Mouse (Mus musculus): Measurements from ENCODE around the gene Mettl23. TPM values are rescaled to one million over a fixed set of nuclear protein-coding genes. Genes with fewer than 3 reads are reported as not detected.
"Not testable (repeated sequence)": the region's sequence is repeated elsewhere in the genome, so short reads cannot be mapped to it uniquely, and the experiment has no call there.

Gene Mettl23
- total and polyA plus RNA-seq, 2 experiments from 2014 or later: 32.2 to 47.4 TPM

DNA sequence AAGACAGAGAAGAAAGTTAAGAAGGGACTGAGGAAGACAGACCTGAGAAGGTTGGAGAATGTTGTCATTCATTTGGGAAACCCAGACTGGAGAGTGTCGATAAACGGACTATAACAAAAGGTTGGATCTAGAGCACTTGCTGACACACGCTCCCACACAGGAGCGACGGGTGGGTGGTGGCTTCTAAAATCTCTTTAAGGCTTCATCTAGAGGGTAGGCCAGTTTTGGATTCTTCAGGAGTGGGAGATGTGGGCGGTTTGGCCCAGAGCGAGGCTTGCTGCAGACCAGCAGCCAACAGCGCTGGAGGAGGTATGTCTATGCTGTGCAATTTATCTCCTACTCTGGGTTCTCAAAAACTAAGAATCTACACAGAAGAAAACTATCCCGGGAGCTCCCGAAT is 20.5 kb upstream of the Mettl23 start:
- ATAC-seq (ENCODE audit: low FRiP score) (no peak), DNase-seq (ENCODE audit: low spot score) (no peak)
- H3K9me3 ChIP-seq (ENCODE audit: low read length): no peaks in the 10 kb centered on the region
- H3K27me3 ChIP-seq (ENCODE audit: insufficient read depth, low read length): no peaks in the 10 kb centered on the region
- H3K36me3 ChIP-seq (ENCODE audit: insufficient read depth, low read length): no peaks in the 10 kb centered on the region
- H3K4me3 ChIP-seq (ENCODE audit: low read depth, low read length): no peak overlapping the region
- H3K4me2 ChIP-seq (ENCODE audit: low read depth, low read length, poor library complexity, severe bottlenecking): no peak overlapping the region
- no peak for TF ChIP-seq CTCF (IDR thresholded peaks at IDR 0.05)
- no peak overlapping the region for H3K27ac ChIP-seq (ENCODE audit: low read depth, low read length)
- 77% methylated on average over 10 of the region's 10 CpGs for WGBS
- H3K9ac ChIP-seq (replicated peaks; ENCODE audit: low read length, poor library complexity, severe bottlenecking): no peak overlapping the region
- peaks cover 2% of the 10 kb centered on the region; the same call in 1 of the 2 replicates for H3K4me1 ChIP-seq (ENCODE audit: insufficient read depth, low read length)

DNA sequence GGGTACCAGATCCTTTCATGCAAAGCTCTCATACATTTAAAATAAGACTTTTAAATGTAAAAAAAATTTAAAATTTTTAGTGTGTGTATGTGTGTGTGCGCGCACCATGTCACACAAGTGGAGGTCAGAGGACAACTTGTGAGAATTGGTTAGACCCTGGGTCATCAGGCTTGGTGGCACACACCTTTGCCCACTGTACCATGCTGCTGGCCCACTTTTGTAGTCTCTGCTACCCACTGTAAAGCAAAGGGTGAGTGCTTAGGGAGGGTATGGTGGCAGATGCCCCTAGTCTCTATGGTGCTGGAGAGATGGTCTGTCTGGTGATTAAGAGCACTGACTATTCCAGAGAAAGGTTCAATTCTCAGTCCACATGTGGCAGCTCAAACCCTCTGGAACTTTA is 19.8 kb upstream of the Mettl23 start:
- WGBS: 96% methylated on average over 2 of the region's 2 CpGs
- H3K9ac ChIP-seq (replicated peaks; ENCODE audit: low read length, poor library complexity, severe bottlenecking): no peak overlapping the region
- DNase-seq (ENCODE audit: low spot score) (no peak), ATAC-seq (ENCODE audit: low FRiP score) (no peak)
- H3K4me2 ChIP-seq (ENCODE audit: low read depth, low read length, poor library complexity, severe bottlenecking): no peak overlapping the region
- H3K4me3 ChIP-seq (ENCODE audit: low read depth, low read length): no peak overlapping the region
- H3K27ac ChIP-seq (ENCODE audit: low read depth, low read length): no peak overlapping the region
- peaks cover 3% of the 10 kb centered on the region; the same call in 1 of the 2 replicates for H3K4me1 ChIP-seq (ENCODE audit: insufficient read depth, low read length)
- TF ChIP-seq CTCF (IDR thresholded peaks at IDR 0.05): no peak
- no peaks in the 10 kb centered on the region for H3K9me3 ChIP-seq (ENCODE audit: low read length)
- no peaks in the 10 kb centered on the region for H3K36me3 ChIP-seq (ENCODE audit: insufficient read depth, low read length)
- no peaks in the 10 kb centered on the region for H3K27me3 ChIP-seq (ENCODE audit: insufficient read depth, low read length)

DNA sequence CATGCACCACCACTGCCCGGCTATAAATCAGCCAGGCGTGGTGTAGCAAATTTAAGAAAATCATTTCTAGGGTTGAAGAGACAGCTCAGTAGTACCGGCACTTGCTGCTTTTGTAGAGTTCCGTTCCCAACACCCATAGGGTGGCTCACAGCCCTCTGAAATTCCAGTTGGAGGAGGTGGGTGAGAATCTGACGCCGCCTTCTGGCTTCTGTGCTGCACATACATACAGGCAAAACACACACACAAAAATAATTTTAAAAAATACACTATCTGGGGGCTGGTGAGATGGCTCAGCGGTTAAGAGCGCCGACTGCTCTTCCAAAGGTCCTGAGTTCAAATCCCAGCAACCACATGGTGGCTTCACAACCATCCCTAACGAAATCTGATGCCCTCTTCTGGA is 19.2 kb upstream of the Mettl23 start:
- not testable (repeated sequence) for H3K4me1 ChIP-seq (ENCODE audit: insufficient read depth, low read length); H3K9me3 ChIP-seq (ENCODE audit: low read length); H3K27ac ChIP-seq (ENCODE audit: low read depth, low read length); H3K27me3 ChIP-seq (ENCODE audit: insufficient read depth, low read length); H3K9ac ChIP-seq (replicated peaks; ENCODE audit: low read length, poor library complexity, severe bottlenecking); H3K4me3 ChIP-seq (ENCODE audit: low read depth, low read length); H3K36me3 ChIP-seq (ENCODE audit: insufficient read depth, low read length); ATAC-seq (ENCODE audit: low FRiP score); H3K4me2 ChIP-seq (ENCODE audit: low read depth, low read length, poor library complexity, severe bottlenecking); DNase-seq (ENCODE audit: low spot score)
- 96% methylated on average over 10 of the region's 10 CpGs for WGBS

DNA sequence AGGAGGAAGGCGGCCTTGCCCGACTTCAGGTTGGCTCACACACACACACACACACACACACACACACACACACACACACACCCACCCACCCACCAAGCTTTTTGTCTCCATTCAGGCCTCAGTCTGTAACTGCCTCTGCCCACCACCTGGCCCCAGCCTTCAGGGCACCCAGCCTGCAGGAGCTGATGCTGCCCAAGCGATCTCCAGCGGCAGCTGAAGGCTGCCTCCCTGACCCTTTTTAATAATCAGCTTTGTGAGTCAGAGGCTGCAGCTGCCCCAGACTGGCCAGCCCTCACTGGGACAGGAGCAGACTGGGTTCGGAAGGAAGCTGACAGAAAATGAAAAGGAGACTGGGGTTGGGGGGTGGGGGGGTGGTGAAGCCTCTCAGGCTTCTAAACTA is 17.8 kb upstream of the Mettl23 start:
- Histone ChIP-seq H3K4me3 (ENCODE audit: low read depth, low read length) (no peak overlapping the region), H3K9ac (replicated peaks; ENCODE audit: low read length, poor library complexity, severe bottlenecking) (no peak overlapping the region), H3K27ac (ENCODE audit: low read depth, low read length) (no peak overlapping the region), H3K4me2 (ENCODE audit: low read depth, low read length, poor library complexity, severe bottlenecking) (no peak overlapping the region), H3K4me1 (ENCODE audit: insufficient read depth, low read length) (peaks cover 6% of the 10 kb centered on the region; the same call in 1 of the 2 replicates), H3K27me3 (ENCODE audit: insufficient read depth, low read length) (no peaks in the 10 kb centered on the region), H3K36me3 (ENCODE audit: insufficient read depth, low read length) (no peaks in the 10 kb centered on the region), H3K9me3 (ENCODE audit: low read length) (no peaks in the 10 kb centered on the region)
- no peak for DNase-seq (ENCODE audit: low spot score)
- TF ChIP-seq CTCF (IDR thresholded peaks at IDR 0.05): no peak
- ATAC-seq (ENCODE audit: low FRiP score): no peak
- WGBS: 33% methylated on average over 4 of the region's 5 CpGs

DNA sequence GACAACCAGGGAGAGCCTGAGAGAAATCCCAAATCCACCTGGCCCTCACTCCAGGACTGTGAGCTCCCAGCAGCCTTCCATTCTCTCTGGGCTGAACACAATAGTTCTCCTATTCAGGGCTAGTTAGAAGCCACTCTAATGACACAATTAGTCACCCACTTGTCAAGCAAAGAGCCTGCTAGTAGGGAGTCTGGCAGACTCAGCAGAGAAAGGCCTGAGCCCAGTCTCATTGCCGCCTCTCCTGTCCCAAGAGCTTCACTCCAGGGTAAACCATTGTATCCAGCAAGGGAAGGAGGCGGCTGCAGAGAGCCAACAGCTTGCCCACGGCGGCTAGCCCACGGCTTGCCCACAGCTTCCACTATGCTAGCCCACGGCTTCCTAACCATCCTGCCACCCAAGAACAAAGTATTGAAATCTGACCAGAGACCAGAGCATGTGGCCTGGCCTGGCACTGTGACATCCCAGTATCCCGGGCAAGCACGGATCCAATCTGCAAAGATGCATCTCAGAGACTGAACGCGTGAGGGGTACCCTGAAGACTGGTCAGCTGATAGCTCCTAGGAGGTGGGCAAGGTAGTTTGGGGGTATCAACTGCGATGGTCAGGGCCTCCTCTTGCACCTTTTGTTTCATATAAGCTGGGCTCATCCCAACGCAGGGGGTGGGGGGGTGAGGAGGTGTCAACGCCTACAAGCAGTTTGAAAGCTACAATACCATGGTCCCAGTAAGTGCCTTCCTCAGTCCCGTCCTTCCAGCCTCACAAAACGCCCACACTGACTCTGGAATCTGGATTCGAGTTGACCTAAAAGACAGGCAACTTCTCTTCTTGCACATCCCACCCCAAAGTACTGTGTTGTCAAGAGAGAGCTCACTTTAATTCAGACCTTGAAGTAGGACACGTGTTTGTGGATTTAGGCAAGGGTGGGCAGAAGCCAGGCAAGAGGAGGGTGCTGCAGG is 16.3 kb upstream of the Mettl23 start:
- peak overlapping the region; percentile 67 for H3K4me3 ChIP-seq (ENCODE audit: low read depth, low read length)
- H3K4me1 ChIP-seq (ENCODE audit: insufficient read depth, low read length): peaks cover 6% of the 10 kb centered on the region; the same call in 1 of the 2 replicates
- peak; percentile 18; the same call in 1 of the 2 replicates for ATAC-seq (ENCODE audit: low FRiP score)
- no peaks in the 10 kb centered on the region for H3K27me3 ChIP-seq (ENCODE audit: insufficient read depth, low read length)
- TF ChIP-seq CTCF (IDR thresholded peaks at IDR 0.05): no peak
- H3K36me3 ChIP-seq (ENCODE audit: insufficient read depth, low read length): no peaks in the 10 kb centered on the region
- DNase-seq (ENCODE audit: low spot score): peak; percentile 64
- WGBS: 11% methylated on average over 17 of the region's 17 CpGs
- peak overlapping the region; percentile 91 for H3K4me2 ChIP-seq (ENCODE audit: low read depth, low read length, poor library complexity, severe bottlenecking)
- H3K27ac ChIP-seq (ENCODE audit: low read depth, low read length): 0 out of 2 replicates have a peak overlapping the region, but pooled peaks have one; percentile 57
- peak overlapping the region; percentile 74 for H3K9ac ChIP-seq (replicated peaks; ENCODE audit: low read length, poor library complexity, severe bottlenecking)
- H3K9me3 ChIP-seq (ENCODE audit: low read length): no peaks in the 10 kb centered on the region

DNA sequence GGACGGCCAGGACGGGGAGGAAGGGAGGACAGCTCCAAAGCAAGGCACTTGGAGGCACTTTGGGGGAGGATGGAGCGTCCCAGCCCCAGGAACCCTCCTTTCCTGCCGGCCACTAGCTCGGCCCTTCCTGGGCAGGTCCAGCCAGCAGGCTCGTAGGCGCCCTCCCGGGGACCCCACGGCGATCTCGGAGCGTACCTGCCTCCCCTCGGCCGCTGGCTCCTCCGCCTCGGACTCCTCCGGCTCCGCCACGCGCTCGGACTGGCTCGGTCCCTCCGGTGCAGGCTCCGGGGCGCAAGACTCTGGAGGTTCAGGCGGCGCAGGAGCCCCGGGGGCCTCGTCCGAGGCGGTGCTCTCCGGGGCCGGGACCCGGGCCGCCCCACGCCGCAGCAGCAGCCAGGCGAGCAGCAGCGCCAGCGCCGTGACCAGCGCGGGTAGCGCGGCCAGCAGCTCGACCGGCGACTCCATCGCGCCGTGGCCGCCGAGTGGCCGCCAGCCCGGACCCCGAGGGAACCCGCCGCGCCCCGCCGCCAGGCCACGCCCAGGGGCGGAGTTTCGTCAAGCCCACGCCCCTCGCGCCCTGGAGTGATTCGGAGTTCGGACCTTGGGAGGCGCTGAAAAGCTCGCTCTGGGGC is 15.4 kb upstream of the Mettl23 start, which contains the start of gene Mxra7:
Mxra7 (minus strand) TSS at position 513 of the 632 bp plus-strand sequence.
- no peaks in the 10 kb centered on the region for H3K9me3 ChIP-seq (ENCODE audit: low read length)
- no peaks in the 10 kb centered on the region for H3K27me3 ChIP-seq (ENCODE audit: insufficient read depth, low read length)
- DNase-seq (ENCODE audit: low spot score): peak; percentile 66
- peak within 1 kb of the TSS; percentile 57 for H3K27ac ChIP-seq (ENCODE audit: low read depth, low read length)
- WGBS: 1% methylated on average over 69 of the region's 71 CpGs
- peak within 1 kb of the TSS; percentile 74 for H3K9ac ChIP-seq (replicated peaks; ENCODE audit: low read length, poor library complexity, severe bottlenecking)
- H3K36me3 ChIP-seq (ENCODE audit: insufficient read depth, low read length): no peaks in the 10 kb centered on the region
- H3K4me1 ChIP-seq (ENCODE audit: insufficient read depth, low read length): peaks cover 6% of the 10 kb centered on the region; the same call in 1 of the 2 replicates
- TF ChIP-seq CTCF (IDR thresholded peaks at IDR 0.05): no peak
- H3K4me3 ChIP-seq (ENCODE audit: low read depth, low read length): peak within 1 kb of the TSS; percentile 67
- peak within 1 kb of the TSS; percentile 91 for H3K4me2 ChIP-seq (ENCODE audit: low read depth, low read length, poor library complexity, severe bottlenecking)
- ATAC-seq (ENCODE audit: low FRiP score): peak; percentile 53; the same call in 1 of the 2 replicates

Measured in midbrain, postnatal 0 days (tissue).